Mouse (Mus musculus): Measurements from ENCODE around the gene 1700012B09Rik.
A peak's percentile ranks its signal among the peaks of the same experiment; 100 is the strongest.

1700012B09Rik gene

DNA sequence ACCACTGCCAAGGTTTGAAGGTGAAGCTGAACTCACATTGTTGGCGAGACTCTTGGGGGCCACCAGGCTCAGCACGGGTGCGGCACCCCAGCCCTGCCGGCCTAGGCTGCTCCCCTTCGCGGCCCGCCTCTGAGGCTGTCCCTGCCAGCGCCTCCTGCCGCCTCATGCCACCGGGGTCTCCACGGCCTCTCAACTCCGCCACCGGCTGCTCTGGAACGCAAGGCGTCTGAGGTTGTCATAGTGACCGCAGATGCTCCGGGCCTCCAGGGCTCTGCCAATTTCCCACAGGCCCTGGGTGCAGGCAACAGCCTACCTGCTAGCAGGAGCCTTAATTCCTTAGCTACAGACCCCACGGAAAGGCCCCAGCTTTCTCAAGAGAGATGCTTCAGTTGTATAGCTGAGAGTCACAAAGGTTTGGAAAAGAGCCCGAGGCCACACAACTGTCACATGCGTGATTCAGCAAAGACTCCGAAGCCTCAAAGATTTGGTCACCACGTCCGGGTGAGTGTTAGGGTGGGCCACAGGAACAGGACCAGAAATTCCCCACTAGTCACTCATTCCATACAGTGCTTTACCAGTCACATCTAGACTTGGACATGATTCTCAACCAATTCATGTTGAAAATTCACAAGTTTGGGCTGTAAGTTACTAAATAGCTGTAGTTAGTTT is at the start of gene 1700012B09Rik:
TSS of gene 1700012B09Rik (minus strand) at position 228 of the 669 bp plus-strand sequence.
- peak; percentile 41 for DNase-seq (ENCODE audit: low spot score)

- no peak for DNase-seq (ENCODE audit: low spot score)
Measured at GRCm38 (mm10) chr9:14810111-14810510, 39.3 kb upstream of the 1700012B09Rik start.

- no peak for DNase-seq (ENCODE audit: low spot score)
Measured at GRCm38 (mm10) chr9:14806786-14807185, 36.0 kb upstream of the 1700012B09Rik start.

DNA sequence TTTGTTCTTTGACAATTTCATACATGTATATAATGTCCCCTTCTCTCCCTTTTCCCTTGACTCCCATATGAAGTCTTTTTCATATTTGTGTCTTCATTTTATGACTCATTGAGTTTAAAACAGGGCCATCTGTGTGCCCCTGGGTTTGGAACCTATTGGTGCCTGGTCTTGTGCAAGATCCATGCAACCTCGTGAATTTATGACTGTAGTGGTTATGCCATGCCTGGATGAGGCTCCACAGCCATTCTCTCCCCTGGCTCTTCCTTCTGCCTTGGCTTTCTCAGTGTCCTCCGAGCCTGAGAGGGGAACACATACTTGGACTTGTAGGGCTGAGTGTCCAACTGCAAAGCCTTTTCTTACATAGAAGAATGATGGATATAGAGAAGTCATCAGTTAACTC is 34.9 kb upstream of the 1700012B09Rik start:
- no peak for DNase-seq (ENCODE audit: low spot score)

- no peak for DNase-seq (ENCODE audit: low spot score)
Measured at GRCm38 (mm10) chr9:14787356-14787755, 16.5 kb upstream of the 1700012B09Rik start.

DNA sequence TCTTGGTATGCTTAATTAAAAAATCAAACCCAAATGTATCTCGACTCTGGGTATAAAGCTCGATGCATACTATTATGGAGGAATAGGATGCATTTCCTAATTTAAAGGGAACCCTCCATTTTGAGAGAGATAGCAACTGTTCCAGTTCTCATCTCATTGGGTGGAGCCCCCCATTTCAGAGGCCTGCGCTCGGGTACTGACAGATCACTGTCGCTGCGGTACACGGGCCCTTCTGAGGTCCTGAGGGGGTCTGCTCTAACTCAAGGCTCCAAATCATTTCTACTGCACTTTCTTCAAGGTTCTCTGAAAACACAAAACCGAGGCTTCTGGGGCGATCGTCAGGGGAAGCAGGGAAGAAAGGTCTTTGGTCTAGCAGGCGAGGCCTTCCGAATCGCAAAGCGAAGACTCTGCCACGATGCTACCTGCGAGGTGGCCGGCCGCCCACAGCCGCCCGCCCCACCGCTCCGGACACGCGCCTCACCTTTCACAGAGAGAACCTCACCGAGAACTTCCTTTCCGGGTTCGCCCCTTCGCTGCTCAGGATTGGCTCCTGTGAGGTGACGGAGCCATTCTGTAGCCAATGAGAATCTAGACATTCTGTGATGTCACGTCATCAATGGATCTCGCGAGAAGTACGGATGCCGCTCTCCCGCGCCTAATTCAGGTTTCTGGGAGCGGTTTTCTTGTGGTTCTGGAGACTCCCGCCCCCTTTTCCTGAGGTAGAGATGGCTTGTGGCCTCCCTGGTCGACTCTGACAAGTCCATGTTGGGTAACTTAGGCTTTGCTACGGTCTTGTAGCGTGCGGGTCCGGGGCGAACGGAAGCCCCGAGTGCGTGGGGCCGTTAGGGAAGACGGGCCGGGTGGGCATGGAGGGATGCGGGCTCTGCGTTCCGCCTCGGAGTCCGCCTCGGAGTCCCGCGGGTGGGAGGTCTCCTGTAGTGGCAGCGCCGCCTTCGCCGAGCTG is 13.5 kb upstream of the 1700012B09Rik start, which contains the start of the genes Mre11a and Ankrd49:
TSS of gene Mre11a (plus strand) at position 616 of the 964 bp plus-strand sequence.
TSS of gene Ankrd49 (minus strand) at position 818 of the 964 bp plus-strand sequence.
- DNase-seq (ENCODE audit: low spot score), result peak; percentile 96

DNA sequence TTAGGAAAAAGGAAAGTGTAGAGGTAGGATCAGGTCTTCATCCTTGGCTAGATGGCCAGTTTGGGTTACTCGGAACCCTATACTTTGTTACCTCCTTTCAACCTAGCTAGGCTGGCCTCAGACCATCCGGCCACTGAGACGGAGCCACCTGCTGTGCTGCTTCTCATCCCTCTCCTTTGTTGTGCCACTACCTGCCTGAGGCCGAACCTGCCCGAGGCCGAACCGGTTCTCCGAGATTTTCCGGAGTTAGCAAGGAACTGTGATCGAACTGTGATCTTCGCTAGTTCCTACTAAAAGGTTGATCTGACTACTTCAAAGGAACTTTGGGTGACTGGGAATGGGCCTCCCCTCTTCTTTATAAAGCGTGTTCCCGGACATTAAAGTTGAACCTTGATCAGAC is 7.5 kb upstream of the 1700012B09Rik start:
- DNase-seq (ENCODE audit: low spot score), result no peak

- DNase-seq (ENCODE audit: low spot score), result no peak
Measured at GRCm38 (mm10) chr9:14773813-14774212, 3.0 kb upstream of the 1700012B09Rik start.

- DNase-seq (ENCODE audit: low spot score), result no peak
Measured at GRCm38 (mm10) chr9:14772074-14772473, 1.2 kb upstream of the 1700012B09Rik start.

DNA sequence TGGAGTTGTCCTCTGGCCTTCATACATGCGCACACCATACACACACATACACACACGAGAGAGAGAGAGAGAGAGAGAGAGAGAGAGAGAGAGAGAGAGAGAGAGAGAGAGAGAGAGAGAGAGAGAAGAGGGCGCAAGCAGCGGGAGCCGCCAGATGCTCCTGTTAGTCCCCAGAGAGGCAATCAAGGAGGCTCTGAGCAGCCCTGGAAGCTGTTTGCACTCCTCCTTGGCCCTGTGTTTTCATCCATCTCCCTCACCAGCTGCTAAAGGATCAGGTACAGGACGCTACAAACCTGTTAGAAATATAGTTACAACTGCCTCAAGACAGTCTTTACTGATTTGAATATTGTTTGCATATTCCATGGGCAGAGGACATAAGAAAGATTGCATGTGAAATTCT is 1.0 kb downstream of the 1700012B09Rik start:
- no peak for DNase-seq (ENCODE audit: low spot score)

- DNase-seq (ENCODE audit: low spot score), result no peak
Measured at GRCm38 (mm10) chr9:14764765-14765164, 6.1 kb downstream of the 1700012B09Rik start.

DNA sequence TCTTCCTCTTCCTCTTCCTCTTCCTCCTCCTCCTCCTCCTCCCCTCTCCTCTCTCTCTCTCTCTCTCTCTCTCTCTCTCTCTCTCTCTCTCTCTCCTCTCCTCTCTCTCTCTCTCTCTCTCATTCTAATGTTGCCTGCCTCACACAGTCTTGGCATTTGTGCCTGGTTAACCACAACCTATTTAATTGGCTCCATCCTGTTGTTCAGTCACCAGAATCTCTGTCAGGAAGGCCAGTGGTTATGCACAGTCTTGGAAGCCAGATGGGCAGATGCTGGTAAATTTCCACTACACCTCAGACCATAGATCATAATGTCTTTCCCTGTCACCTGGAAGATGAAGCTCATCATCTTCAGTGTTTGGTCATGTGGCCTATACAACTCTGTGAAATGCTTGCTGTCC is 11.6 kb downstream of the 1700012B09Rik start:
- DNase-seq (ENCODE audit: low spot score), result no peak

DNA sequence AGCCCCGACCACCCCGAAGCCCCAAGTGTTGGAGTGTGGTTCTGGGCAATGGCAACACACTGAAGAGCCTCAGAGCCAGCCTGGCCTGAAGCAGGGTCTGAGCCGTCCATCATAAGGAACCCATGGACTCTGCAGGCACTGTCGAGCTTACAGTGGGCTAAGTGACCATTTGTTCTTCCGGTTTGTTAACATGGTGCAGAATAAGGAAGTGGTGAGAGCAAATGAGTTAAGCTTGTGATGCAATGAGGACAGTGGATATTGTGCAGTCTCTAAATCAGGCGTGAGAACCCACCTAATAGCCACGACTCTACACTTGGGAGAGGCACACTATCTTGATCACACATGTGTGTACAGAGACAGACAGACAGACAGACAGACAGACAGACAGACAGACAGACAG is 12.2 kb downstream of the 1700012B09Rik start:
- no peak for DNase-seq (ENCODE audit: low spot score)

DNA sequence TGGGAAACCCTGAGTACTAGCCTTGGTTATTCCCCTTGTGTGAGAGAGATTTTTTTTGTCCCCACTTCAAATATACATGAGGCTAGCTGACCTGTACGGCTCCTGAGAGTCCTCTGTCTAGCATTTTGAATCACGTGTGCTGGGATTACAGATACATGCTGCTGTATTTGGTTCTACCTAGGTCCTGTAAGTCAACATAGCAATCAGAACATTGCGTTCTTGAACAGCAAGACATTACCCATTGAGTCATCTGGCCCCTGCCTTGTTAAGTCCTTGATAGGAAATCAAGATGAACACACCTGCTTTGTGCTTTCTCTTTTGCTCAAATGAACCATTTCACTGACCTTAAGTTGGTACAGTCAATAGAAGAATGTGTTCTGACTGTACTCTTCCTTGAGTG is 16.4 kb downstream of the 1700012B09Rik start:
- no peak for DNase-seq (ENCODE audit: low spot score)

GRCm38 (mm10) chr9:14753947-14754346 is 16.9 kb downstream of the 1700012B09Rik start:
- DNase-seq (ENCODE audit: low spot score), result no peak

GRCm38 (mm10) chr9:14752001-14752522 is 18.8 kb downstream of the 1700012B09Rik start, which contains the start of gene Fut4:
Fut4 (minus strand) TSS chr9:14752393.
- peak; percentile 54 for DNase-seq (ENCODE audit: low spot score)

- DNase-seq (ENCODE audit: low spot score), result no peak
Measured at GRCm38 (mm10) chr9:14751503-14752000, 19.3 kb downstream of the 1700012B09Rik start.

- DNase-seq (ENCODE audit: low spot score), result no peak
Measured at GRCm38 (mm10) chr9:14750901-14751502, 19.8 kb downstream of the 1700012B09Rik start.

DNA sequence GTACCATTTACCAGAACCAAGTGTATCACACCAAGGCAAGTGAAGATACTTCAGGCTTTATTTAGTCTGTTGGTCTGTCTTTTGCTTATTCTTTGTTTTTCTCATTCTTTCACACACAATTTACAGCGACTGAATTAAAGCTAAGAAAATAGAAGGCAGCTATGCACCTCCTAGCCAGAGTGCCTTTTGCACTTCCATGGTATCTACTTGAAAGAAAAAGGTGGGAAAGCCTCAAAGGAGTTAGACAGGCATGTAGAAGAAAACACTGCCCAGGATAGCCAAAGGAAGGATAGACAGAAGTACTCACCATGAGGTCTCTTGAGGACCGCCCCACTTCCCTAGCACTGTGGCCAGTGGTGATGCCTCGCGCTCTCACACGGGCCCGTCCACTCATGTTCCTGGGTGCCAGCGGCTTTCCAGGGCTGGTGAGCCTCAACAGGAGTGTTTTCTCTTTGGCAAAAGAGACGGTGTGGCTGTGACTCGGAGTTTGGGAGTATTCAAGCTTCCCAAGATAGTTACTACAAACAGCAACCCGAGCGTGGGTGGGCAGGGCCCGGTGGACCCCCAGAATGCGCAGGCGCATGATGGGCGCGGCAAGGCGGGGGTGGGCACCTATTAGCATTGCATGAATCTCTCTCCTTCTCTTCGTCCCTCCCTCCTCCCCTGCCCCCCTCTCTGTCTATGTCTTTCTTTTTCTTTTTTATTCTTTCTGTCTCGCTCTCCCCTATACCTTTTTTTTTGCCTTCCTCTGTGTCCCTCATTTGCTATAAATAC is 30.5 kb downstream of the 1700012B09Rik start, which contains the start of gene Piwil4:
TSS of gene Piwil4 (minus strand) at position 583 of the 774 bp plus-strand sequence.
- no peak for DNase-seq (ENCODE audit: low spot score)

- DNase-seq (ENCODE audit: low spot score), result no peak
Measured at GRCm38 (mm10) chr9:14739498-14740150, 31.2 kb downstream of the 1700012B09Rik start.
